Mouse (Mus musculus) embryo, embryonic 11 days (tissue): ENCODE results near the gene Usp7.

Experiments used
- DNase-seq: peaks from one replicate; pipeline ENCODE4 v3.0.0-alpha.2; 2015

The Usp7 gene

DNA sequence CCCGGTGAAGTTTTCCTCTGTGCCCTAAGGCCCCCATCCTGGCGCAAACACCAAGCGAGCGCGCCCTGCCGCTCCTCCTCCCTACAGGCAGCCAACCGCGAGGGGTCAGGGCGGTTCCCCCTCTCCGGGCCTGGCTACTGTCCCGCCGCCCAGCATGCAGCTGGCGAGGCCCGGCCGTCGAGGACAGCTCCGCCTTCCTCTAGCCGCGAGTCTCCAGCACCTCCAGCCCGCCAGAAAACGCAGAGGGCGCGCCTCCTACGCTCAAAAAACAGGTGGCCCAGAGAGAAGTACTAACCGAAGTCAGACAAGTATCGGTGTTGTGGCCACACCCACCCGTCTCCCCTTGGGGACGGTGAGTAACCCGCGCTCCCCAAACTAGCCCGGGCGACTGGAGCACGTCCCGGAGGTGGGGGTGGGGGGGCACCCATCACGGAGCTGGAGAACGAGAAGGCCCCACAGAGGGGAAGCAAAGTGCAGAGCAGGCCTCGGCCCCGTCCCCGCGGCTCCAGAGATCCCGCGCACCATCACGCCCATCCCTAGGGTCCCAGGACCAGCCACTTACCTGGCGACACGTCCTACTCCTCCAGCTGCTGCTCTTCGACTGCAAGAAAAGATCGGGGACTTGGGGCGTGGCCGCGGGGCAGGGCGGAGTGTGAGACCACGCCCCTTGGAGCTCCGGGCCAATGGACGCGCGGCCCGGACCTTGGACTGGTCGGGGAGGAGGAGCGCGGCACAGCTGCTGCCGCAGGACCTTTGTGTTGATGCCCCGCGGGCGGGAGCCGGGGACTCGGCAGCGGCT is 120.4 kb downstream of the Usp7 start, which contains the start of gene Carhsp1:
Gene Carhsp1 (minus strand): TSS at position 605 of the 799 bp plus-strand sequence.
- peak; percentile 97 for DNase-seq

GRCm38 (mm10) chr16:8670041-8671035 is 121.8 kb downstream of the Usp7 start:
- DNase-seq = peak; percentile 68

- DNase-seq = peak; percentile 33
These were observed 122.7 kb downstream of the Usp7 start for GRCm38 (mm10) chr16:8669432-8669831.

DNA sequence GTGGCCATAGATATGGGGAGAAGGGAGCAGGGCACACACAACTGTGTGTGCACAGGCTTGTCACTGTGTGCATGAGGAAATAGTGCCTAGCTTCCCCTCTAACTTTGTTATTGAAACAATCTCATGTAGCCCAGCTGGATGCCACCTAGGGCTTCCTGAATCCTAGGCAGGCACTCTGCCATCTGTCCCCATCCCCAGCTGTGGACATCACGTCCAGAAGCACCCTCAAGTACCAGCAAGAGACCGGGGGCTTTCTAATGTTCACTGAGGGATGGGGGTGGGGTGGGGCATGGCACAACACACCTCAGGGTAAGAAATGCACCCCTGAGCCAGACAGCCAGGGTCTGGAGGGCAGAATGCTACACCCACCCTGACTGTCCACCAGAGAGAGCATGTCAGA is 123.7 kb downstream of the Usp7 start:
- DNase-seq = no peak

DNA sequence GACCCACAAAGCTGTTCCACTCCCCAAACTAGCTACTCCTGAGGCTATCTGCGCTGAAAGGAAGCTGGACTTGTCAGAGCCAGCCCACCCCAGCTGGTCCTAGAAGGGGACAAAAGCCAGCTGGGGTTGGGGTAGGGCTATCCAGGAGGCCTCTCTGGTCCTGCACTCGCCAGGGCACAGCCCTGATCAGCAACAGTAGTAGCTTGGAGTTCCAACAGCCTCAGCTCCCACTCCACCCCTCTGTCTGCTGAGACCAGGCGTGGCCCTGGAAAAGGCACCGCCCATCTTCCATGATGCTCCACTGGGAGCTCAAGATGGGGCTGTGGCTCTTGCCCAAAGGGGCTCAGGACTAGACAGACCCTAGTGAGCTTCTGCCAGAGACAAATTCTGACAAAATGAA is 124.3 kb downstream of the Usp7 start:
- no peak for DNase-seq

GRCm38 (mm10) chr16:8667261-8667660 is 124.8 kb downstream of the Usp7 start:
- DNase-seq = no peak

- DNase-seq = no peak
These were observed 125.7 kb downstream of the Usp7 start for GRCm38 (mm10) chr16:8666452-8666851.

DNA sequence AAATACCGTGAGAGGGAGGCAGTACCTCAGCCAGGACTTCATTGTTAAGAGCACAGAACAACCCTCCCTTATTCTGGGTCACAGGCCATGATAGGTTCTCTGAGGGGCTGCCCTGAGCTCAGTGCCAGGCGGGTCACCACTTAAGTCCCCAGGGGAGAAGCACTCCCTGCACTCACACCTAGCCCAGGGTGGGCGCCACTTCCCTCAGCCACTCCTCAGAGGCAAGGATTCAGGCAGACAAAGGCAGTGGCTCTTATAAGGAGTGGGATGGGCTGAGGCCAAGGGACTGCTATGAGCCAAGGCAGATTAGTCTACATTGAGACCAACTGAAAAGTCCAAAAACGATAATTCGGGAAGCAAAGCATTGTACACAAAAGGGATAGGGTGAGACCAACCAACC is 126.7 kb downstream of the Usp7 start:
- no peak for DNase-seq

- DNase-seq = no peak
These were observed 128.2 kb downstream of the Usp7 start for GRCm38 (mm10) chr16:8663606-8664539.

GRCm38 (mm10) chr16:8663022-8663421 is 129.1 kb downstream of the Usp7 start:
- no peak for DNase-seq

DNA sequence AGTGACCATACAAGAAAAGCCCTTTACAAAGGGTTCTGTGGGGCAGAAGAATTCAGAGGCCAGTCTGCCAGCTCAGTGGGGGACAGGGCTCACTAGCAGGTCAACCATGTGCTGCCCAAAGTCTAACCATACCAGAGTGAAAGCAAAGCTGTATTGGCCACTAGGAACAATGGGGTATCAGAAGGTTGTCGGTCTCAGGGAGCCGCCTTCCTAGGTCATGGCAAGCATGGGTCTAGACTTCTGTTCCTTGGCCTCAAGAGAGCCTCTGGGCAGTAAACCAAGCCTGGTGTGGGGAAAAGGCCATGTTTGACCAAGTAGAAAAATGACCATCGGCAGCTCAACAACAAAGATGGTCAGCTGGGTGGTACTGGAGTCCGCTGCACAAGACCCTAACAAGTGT is 133.3 kb downstream of the Usp7 start:
- DNase-seq = no peak

DNA sequence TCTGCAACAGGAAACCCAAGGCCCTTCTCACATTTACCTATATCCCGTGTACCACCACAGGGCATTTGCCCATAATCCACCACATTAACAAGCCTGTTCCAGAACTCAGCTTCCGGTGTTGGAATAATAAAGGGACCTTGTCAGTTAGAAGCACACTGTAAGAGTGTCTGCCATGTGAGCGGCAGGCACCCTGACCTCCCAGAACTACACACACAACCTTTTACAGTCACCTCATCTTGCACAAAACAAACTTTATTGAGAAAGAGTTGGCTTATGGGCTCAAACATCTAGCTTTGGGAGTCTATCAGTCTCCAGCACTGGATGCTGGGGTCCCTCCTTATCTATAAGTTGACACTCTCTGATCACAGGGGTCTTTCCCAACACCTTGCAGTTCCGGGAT is 133.8 kb downstream of the Usp7 start:
- DNase-seq = no peak

- no peak for DNase-seq
These were observed 135.9 kb downstream of the Usp7 start for GRCm38 (mm10) chr16:8656256-8656655.

- DNase-seq = no peak
These were observed 136.5 kb downstream of the Usp7 start for GRCm38 (mm10) chr16:8655599-8655998.

DNA sequence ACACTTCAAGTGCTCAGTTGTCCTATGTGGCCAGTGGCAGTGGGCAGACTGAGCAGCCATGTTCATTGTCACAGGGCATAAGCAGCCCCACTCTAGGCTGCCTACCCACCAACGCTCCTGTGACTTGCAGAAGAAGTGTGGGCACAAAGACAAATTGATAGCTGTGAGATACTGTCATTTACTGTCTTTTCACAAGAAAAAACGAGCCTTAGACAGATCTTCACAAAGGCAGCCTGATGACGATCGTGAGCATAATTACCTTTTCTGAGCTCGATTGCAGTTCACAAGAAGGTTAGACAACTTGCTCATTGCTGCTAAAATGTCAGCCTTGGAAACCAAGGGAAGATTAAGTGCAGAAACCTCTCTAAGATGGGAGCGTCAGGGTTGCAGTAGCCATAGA is 137.0 kb downstream of the Usp7 start:
- DNase-seq = no peak

DNA sequence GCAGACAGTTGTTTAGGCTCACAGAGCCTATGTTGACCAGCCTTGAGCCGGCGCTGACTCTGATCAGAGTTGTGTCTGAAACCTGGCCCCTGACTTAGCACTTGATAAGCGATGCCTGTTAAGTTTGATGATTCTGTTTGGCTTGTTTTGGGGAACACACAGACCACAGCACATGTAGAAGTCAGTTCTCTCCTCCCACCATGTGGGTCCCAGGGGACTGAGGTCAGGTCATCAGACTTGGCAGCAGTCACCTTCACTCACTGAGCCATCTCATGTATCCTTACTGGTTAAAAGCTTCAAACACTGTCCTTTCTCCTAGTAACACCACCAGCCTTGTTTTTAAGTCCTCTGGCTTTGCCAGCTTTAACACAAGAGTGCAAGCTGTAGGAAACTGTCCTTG is 142.1 kb downstream of the Usp7 start:
- DNase-seq = no peak

- DNase-seq = no peak
These were observed 146.6 kb downstream of the Usp7 start for GRCm38 (mm10) chr16:8645546-8645945.

- DNase-seq = peak; percentile 56
These were observed 148.3 kb downstream of the Usp7 start for GRCm38 (mm10) chr16:8643855-8644254.
